Mouse (Mus musculus) liver, postnatal 0 days (tissue): Measurements from ENCODE around the gene Wwox.

ENCODE experiments used
- CTCF ChIP-seq: sonication (generic); IDR thresholded peaks from 2 replicates; pipeline ENCODE4 v1.5.1; 2016; ENCODE audit warnings: antibody characterized with exemption, low read depth
- EP300 ChIP-seq: IDR thresholded peaks from 2 replicates; pipeline ENCODE4 v1.6.1; 2016; ENCODE audit warnings: antibody characterized with exemption, low read depth, mild to moderate bottlenecking

- TF ChIP-seq CTCF (no peak), EP300 (no peak)
These were observed 471.7 kb downstream of the Wwox start for GRCm38 (mm10) chr8:114911031-114911580.
